Mouse (Mus musculus): ENCODE measurements around the gene Begain. TPM values are rescaled to one million over a fixed set of nuclear protein-coding genes. Genes with fewer than 3 reads are reported as not detected.

Begain gene
- polyA plus RNA-seq (2014; fragmentation: Nextera tagmentation; extraction: Ambion mirVana): 20.1 and 23.4 TPM in 2 replicates

GRCm38 (mm10) chr12:109068167-109068653 lies at the start of gene Begain:
TSS of gene Begain (minus strand) at chr12:109068217.
- H3K4me2 ChIP-seq (replicated peaks; ENCODE audit: low read depth, low read length): peak within 1 kb of the TSS; percentile 88
- H3K9me3 ChIP-seq (ENCODE audit: control insufficient read depth, low read depth, low read length): no peaks in the 10 kb centered on the region
- peak within 1 kb of the TSS; percentile 61; the same call in 1 of the 2 replicates for H3K27ac ChIP-seq (ENCODE audit: low read length)
- H3K27me3 ChIP-seq (ENCODE audit: control insufficient read depth, insufficient read depth, low read length): no peaks in the 10 kb centered on the region
- H3K4me1 ChIP-seq (ENCODE audit: control insufficient read depth, insufficient read depth, low read length): peaks cover 10% of the 10 kb centered on the region; the same call in 1 of the 2 replicates
- 3% methylated on average over 29 of the region's 48 CpGs for WGBS
- no peaks in the 10 kb centered on the region for H3K36me3 ChIP-seq (ENCODE audit: control insufficient read depth, insufficient read depth, low read length)
- peak; percentile 23 for ATAC-seq (ENCODE audit: insufficient number of reproducible peaks, insufficient read depth, low FRiP score, low read depth)
- H3K4me3 ChIP-seq (ENCODE audit: low read depth, low read length): peak within 1 kb of the TSS; percentile 49
- peak within 1 kb of the TSS; percentile 65 for H3K9ac ChIP-seq (replicated peaks; ENCODE audit: low read depth, low read length)

- H3K9ac ChIP-seq (replicated peaks; ENCODE audit: low read depth, low read length): no peak overlapping the region
- 0 out of 2 replicates have a peak overlapping the region, but pooled peaks have one; percentile 0 for H3K4me2 ChIP-seq (replicated peaks; ENCODE audit: low read depth, low read length)
- no peak for ATAC-seq (ENCODE audit: insufficient number of reproducible peaks, insufficient read depth, low FRiP score, low read depth)
- H3K27me3 ChIP-seq (ENCODE audit: control insufficient read depth, insufficient read depth, low read length): no peaks in the 10 kb centered on the region
- H3K36me3 ChIP-seq (ENCODE audit: control insufficient read depth, insufficient read depth, low read length): no peaks in the 10 kb centered on the region
- H3K27ac ChIP-seq (ENCODE audit: low read length): no peak overlapping the region
- WGBS: 56% methylated on average over 8 of the region's 8 CpGs
- no peaks in the 10 kb centered on the region; the same call in 1 of the 2 replicates for H3K4me1 ChIP-seq (ENCODE audit: control insufficient read depth, insufficient read depth, low read length)
- H3K4me3 ChIP-seq (ENCODE audit: low read depth, low read length): no peak overlapping the region
- H3K9me3 ChIP-seq (ENCODE audit: control insufficient read depth, low read depth, low read length): no peaks in the 10 kb centered on the region
These were observed 47.7 kb upstream of the Begain start for GRCm38 (mm10) chr12:109115707-109116106.

GRCm38 (mm10) chr12:109115161-109115560 lies 47.1 kb upstream of the Begain start:
- Histone ChIP-seq H3K9me3 (ENCODE audit: control insufficient read depth, low read depth, low read length) (no peaks in the 10 kb centered on the region), H3K4me1 (ENCODE audit: control insufficient read depth, insufficient read depth, low read length) (no peaks in the 10 kb centered on the region; the same call in 1 of the 2 replicates), H3K36me3 (ENCODE audit: control insufficient read depth, insufficient read depth, low read length) (no peaks in the 10 kb centered on the region), H3K9ac (replicated peaks; ENCODE audit: low read depth, low read length) (no peak overlapping the region), H3K27me3 (ENCODE audit: control insufficient read depth, insufficient read depth, low read length) (no peaks in the 10 kb centered on the region), H3K4me2 (replicated peaks; ENCODE audit: low read depth, low read length) (no peak overlapping the region), H3K27ac (ENCODE audit: low read length) (no peak overlapping the region), H3K4me3 (ENCODE audit: low read depth, low read length) (no peak overlapping the region)
- ATAC-seq (ENCODE audit: insufficient number of reproducible peaks, insufficient read depth, low FRiP score, low read depth): no peak
- 54% methylated on average over 10 of the region's 10 CpGs for WGBS

DNA sequence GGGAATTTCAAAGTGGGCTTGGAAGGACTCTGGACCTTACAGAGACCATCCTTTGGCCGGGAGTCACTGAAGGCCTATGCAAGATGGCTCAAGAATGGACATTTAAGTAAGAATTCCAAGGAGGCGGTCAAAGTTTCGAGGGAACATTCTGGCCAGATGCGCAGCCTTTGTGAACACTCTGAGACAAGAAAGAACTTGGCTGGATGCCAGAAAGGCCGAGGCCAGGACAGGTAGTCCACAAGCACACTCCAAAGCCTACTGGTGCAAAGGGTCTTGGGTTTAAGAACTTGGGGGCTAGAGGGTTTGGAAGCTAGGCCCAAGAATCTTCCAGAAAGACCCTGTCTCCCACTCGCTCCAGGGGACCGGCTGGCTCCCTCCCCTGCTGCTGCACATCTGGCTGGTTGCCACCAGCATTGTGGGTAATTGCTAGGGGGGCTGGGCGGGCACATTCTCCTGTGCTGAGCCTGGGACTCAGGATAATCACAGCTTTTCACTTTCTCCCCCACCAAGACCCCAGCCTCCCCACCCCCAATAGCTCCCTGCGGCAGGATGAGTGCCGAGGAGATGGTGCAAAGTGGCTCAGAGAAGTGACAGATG lies 45.1 kb upstream of the Begain start:
- Histone ChIP-seq H3K4me3 (ENCODE audit: low read depth, low read length) (no peak overlapping the region), H3K36me3 (ENCODE audit: control insufficient read depth, insufficient read depth, low read length) (no peaks in the 10 kb centered on the region), H3K27me3 (ENCODE audit: control insufficient read depth, insufficient read depth, low read length) (no peaks in the 10 kb centered on the region), H3K9ac (replicated peaks; ENCODE audit: low read depth, low read length) (no peak overlapping the region), H3K4me2 (replicated peaks; ENCODE audit: low read depth, low read length) (no peak overlapping the region), H3K27ac (ENCODE audit: low read length) (no peak overlapping the region), H3K9me3 (ENCODE audit: control insufficient read depth, low read depth, low read length) (no peaks in the 10 kb centered on the region), H3K4me1 (ENCODE audit: control insufficient read depth, insufficient read depth, low read length) (no peaks in the 10 kb centered on the region; the same call in 1 of the 2 replicates)
- 50% methylated on average over 10 of the region's 10 CpGs for WGBS
- peak; percentile 33; the same call in 1 of the 2 replicates for ATAC-seq (ENCODE audit: insufficient number of reproducible peaks, insufficient read depth, low FRiP score, low read depth)

DNA sequence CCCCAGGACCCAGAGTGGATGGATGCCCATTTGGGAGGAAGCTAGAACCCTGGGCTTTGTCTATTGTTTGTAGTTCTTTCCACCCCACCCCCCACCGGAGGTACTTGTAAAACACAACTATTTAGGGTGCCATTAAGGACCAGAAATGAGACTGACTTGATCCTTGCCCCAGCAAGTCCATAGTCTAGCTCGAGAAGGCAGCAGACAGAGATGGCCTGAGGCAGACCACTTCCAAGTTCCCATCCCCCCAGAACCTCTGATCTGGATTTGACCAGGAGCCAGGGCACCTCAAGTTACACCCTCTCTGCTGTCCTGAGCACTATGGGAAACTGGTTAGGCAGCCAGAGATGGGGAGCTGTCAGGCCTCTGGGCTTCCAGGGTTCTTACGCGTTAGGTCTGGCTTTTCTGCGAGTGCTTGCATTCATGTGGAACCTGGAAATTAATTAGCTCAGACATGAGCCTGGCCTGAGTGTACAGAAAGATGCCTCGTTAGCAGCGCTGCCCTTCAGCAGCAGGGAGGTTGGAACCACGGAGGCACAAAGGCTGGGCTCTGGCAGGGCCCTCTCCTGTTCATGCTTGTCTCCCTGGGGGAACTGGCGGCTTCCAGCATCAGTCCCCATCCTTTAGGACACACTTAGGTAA lies 44.5 kb upstream of the Begain start:
- H3K4me1 ChIP-seq (ENCODE audit: control insufficient read depth, insufficient read depth, low read length): no peaks in the 10 kb centered on the region; the same call in 1 of the 2 replicates
- H3K4me2 ChIP-seq (replicated peaks; ENCODE audit: low read depth, low read length): no peak overlapping the region
- no peaks in the 10 kb centered on the region for H3K36me3 ChIP-seq (ENCODE audit: control insufficient read depth, insufficient read depth, low read length)
- no peaks in the 10 kb centered on the region for H3K9me3 ChIP-seq (ENCODE audit: control insufficient read depth, low read depth, low read length)
- H3K9ac ChIP-seq (replicated peaks; ENCODE audit: low read depth, low read length): no peak overlapping the region
- H3K4me3 ChIP-seq (ENCODE audit: low read depth, low read length): no peak overlapping the region
- no peak for ATAC-seq (ENCODE audit: insufficient number of reproducible peaks, insufficient read depth, low FRiP score, low read depth)
- WGBS: 64% methylated on average over 9 of the region's 9 CpGs
- H3K27me3 ChIP-seq (ENCODE audit: control insufficient read depth, insufficient read depth, low read length): no peaks in the 10 kb centered on the region
- H3K27ac ChIP-seq (ENCODE audit: low read length): no peak overlapping the region

DNA sequence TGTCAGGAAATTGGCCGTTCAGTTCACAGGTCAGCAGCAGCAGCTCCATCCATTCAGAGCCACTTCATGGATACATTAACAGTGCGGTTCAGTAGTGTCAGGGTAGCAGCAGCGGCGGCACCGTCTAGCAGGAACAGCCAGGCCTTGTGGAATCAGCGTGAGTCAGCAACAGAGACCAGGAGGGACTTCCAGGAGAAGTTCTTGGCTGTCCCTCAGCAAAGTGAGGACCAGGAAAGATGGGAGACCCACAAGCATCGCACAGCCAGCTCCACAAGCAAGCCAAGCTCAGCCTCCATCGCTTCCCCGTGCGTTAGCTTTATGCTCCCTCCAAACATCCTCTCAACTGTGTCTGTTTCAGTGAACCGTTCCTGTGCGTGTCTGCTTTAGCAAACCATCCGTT lies 40.9 kb upstream of the Begain start:
- Histone ChIP-seq H3K4me2 (replicated peaks; ENCODE audit: low read depth, low read length) (no peak overlapping the region), H3K9ac (replicated peaks; ENCODE audit: low read depth, low read length) (no peak overlapping the region), H3K36me3 (ENCODE audit: control insufficient read depth, insufficient read depth, low read length) (no peaks in the 10 kb centered on the region), H3K4me3 (ENCODE audit: low read depth, low read length) (no peak overlapping the region), H3K27ac (ENCODE audit: low read length) (no peak overlapping the region), H3K9me3 (ENCODE audit: control insufficient read depth, low read depth, low read length) (no peaks in the 10 kb centered on the region), H3K27me3 (ENCODE audit: control insufficient read depth, insufficient read depth, low read length) (no peaks in the 10 kb centered on the region), H3K4me1 (ENCODE audit: control insufficient read depth, insufficient read depth, low read length) (no peaks in the 10 kb centered on the region; the same call in 1 of the 2 replicates)
- WGBS: 84% methylated on average over 13 of the region's 13 CpGs
- ATAC-seq (ENCODE audit: insufficient number of reproducible peaks, insufficient read depth, low FRiP score, low read depth): no peak

GRCm38 (mm10) chr12:109100381-109100780 lies 32.4 kb upstream of the Begain start:
- Histone ChIP-seq H3K4me2 (replicated peaks; ENCODE audit: low read depth, low read length) (no peak overlapping the region), H3K4me1 (ENCODE audit: control insufficient read depth, insufficient read depth, low read length) (no peaks in the 10 kb centered on the region), H3K4me3 (ENCODE audit: low read depth, low read length) (no peak overlapping the region), H3K27ac (ENCODE audit: low read length) (no peak overlapping the region), H3K36me3 (ENCODE audit: control insufficient read depth, insufficient read depth, low read length) (no peaks in the 10 kb centered on the region), H3K9ac (replicated peaks; ENCODE audit: low read depth, low read length) (no peak overlapping the region), H3K9me3 (ENCODE audit: control insufficient read depth, low read depth, low read length) (no peaks in the 10 kb centered on the region), H3K27me3 (ENCODE audit: control insufficient read depth, insufficient read depth, low read length) (no peaks in the 10 kb centered on the region)
- 84% methylated on average over 7 of the region's 7 CpGs for WGBS
- ATAC-seq (ENCODE audit: insufficient number of reproducible peaks, insufficient read depth, low FRiP score, low read depth): no peak

DNA sequence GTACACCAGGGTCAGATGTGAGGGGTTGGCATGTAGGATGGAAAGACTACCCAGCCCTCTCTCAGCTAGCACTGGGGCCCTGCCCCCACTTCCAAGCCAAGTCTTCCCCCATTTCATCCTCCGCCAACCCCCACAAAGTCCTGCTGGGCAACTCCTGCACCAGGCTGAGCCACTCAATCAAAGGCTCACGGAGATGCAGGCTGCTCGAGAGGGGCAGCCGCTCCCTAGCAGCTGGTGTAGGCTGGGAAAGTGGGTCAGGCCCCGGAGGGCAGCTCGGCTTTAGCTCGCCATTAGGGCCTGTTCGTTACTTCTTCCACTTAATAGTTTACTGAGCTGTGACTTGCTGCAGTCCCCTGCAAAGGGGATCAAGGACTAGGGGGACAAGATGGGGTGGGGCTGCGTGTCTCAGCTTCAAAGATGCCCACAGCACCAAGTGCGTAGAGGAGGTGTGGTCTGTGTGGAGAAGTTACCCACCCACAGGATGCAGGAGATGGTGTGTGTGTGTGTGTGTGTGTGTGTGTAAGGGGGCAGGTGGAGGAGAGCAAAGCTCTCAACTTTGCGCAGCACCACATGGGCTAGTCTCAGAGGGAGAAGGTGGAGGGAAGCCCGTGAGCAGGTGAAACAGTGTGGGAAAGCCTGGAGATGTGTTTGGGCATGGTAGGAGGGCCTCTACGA lies 22.6 kb upstream of the Begain start:
- no peak overlapping the region for H3K4me3 ChIP-seq (ENCODE audit: low read depth, low read length)
- no peak overlapping the region for H3K4me2 ChIP-seq (replicated peaks; ENCODE audit: low read depth, low read length)
- ATAC-seq (ENCODE audit: insufficient number of reproducible peaks, insufficient read depth, low FRiP score, low read depth): no peak
- no peaks in the 10 kb centered on the region for H3K27me3 ChIP-seq (ENCODE audit: control insufficient read depth, insufficient read depth, low read length)
- 73% methylated on average over 13 of the region's 13 CpGs for WGBS
- H3K9ac ChIP-seq (replicated peaks; ENCODE audit: low read depth, low read length): no peak overlapping the region
- H3K4me1 ChIP-seq (ENCODE audit: control insufficient read depth, insufficient read depth, low read length): no peaks in the 10 kb centered on the region
- no peaks in the 10 kb centered on the region for H3K9me3 ChIP-seq (ENCODE audit: control insufficient read depth, low read depth, low read length)
- H3K27ac ChIP-seq (ENCODE audit: low read length): no peak overlapping the region
- no peaks in the 10 kb centered on the region for H3K36me3 ChIP-seq (ENCODE audit: control insufficient read depth, insufficient read depth, low read length)
